Mouse (Mus musculus) cerebellum, postnatal 25 days (tissue): ENCODE data around the gene Tsfm.
A peak's percentile ranks its signal among the peaks of the same experiment; 100 is the strongest.
"Not testable (repeated sequence)": the region's sequence is repeated elsewhere in the genome, so short reads cannot be mapped to it uniquely, and the experiment has no call there.

Experiments
- DNase-seq, 2 experiments: peaks; one replicate each; pipeline ENCODE4 v3.0.0; 2021; ENCODE audit warnings: mixed read lengths in 2 of 2

Tsfm gene

DNA sequence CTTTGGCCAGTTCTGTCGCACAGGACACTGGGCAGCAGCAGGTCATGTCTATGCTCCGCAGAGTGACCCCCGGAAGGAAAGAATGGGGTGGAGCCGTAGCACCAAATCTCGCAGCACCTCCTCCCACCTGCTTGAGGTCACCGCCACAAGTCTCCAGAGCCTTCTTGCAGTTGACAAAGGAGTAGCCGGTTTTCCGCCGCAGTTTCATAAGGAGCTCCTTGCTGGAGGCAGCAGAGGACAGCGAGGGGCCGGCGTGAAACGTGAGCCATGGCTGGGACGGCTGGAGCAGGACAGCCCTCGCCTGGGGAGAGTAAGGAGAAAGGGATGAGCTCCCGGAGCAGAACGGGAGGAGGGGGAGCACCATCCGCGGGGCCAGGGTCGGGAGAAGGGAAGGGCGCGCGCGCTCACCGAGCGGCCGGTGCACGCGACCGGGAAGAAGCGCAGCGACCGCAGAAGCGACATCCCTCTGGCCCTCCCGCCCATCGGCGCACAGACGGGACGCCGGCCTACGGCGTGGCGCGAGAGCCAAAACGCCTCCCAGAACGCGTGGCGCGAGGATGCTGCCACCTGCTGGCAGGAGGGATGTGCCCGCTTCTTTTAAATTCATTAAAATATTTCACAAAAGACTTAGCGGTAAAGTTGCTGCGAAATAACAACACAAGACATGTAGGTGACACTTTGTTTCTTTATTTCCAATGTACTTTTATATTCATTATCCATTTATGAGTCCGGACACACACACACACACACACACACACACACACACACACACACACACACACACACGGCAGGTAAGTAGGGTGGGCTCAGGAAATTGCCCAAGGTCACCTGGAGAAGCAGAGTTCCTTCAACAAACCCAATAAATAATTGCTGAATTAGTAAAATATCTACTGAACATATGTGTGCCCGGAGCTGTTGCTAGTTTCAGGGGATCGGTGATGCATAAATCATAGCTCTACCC lies at the start of gene Tsfm:
Gene Tsfm (minus strand): TSS at position 505 of the 961 bp plus-strand sequence.
- peak; percentile 96 to 98 for DNase-seq

DNA sequence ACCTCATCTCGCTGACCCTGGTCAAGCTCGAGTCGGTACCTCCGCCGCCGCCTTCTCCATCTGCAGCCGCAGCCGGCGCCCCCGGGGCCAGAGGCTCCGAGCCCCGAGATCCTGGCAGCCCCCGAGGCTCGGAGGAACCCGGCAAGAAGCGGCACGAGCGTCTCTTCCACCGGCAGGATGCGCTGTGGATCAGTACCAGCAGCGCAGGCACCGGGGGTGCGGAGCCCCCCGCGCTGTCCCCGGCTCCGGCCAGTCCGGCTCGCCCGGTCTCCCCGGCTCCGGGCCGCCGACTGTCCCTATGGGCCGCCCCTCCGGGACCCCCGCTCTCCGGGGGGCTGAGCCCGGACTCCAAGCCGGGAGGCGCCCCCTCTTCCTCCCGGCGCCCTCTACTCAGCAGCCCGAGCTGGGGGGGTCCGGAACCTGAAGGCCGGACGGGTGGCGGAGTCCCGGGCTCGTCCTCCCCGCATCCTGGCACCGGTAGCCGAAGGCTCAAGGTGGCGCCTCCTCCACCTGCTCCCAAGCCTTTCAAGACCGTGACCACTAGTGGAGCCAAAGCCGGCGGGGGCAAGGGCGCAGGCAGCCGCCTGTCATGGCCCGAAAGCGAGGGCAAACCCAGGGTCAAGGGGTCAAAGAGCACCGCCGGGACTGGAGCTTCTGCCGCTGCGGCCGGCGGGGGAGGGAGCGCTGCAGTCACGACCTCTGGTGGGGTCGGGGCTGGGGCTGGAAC lies 49.2 kb upstream of the Tsfm start:
- peak; percentile 75 to 78 for DNase-seq

DNA sequence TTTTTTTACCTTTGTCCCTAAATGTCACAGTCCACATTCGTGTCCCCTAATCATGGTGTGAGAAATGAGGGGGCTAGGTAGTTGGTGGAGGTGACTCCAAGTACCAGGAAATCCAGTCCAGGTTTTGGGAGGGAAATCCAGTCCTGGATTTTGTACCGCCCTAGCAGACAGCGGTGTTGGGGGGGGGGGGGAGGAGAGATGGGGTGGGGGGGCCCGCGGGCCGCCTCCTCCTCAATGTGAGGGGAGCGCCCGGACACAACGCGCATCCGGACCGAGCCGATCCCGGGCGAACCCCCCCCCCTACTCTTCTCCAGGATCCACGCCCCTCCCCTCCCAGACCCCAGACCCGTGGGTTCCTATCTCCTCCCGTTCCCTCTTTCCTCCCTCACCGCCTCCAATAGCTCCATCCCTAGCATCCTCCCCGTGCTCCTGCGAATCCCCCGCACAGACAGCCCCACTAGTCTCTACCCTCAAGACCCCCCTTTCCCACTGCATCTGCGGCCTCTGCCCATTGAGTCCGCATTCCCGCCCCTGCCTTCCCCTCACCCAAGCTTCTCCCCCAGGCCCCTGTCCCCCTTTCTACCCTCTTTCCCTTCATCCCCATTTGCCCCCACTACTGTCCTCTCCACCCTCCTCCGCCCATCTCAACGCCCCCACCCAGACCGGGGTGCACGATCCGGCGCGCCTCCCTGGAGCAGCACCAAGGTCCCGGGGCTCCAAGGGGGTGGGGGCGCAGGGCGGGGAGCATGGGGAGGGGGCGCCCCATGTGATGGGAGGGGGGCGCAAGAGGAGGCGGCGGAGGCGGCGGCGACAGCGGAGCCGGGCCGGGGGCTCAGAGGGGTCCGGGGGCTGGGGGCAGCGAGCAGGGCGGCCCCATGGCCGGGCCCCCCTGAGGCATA lies 48.3 kb upstream of the Tsfm start:
- peak; percentile 79 to 89 for DNase-seq

DNA sequence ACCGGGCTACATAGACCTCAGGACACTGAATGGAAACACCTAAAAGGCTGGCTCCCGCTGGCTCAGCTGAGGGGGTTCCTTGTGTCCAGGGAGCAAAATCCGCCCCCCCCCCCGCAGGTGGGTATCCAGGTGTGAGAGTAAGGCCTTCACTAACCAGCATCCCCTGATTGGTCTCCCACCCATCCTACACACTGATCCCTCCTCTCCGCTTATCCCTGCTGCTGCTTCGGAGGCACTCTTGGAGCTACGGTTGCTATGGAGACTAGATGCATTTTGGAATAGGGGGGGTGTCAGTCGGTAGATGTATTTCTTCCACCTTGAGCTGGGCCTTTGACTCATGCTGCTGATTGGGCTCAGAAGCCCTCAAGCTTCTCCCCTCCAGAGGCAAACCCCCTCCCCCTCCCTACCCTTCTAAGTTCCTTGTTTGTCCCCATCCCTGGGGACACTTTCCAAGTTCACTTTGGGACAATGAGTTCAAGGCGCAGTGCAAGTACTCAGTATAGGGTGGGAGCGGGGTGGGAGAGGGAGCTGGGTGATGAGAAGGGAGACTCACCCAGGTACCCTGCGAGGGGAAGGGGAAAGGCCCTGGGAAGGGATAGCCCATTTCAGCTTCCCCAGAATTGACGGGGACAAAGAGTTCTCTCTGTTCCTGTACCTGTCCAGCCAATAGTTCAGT lies 47.5 kb upstream of the Tsfm start:
- DNase-seq, result peak in 1 of 2 experiments; percentile 52

DNA sequence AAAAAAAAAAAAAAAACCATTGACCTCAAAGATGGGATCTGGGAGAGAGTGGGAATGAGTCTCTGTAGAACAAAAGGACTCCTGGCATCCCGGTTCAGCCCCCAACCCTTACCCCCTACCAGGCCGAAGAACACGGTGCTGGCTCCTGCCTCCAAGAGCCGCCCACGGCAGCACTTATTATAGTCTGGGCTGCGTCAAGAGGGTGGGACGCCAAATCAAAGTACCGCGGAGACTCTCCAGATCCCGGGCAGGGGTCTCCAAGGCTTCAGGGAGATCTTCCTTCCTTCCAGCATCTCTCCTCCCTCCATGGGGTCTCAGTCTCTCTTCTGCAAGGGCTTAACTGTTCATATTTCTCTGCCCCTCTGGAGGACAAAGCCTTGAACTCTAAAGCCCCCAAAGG lies 46.9 kb upstream of the Tsfm start:
- no peak for DNase-seq

DNA sequence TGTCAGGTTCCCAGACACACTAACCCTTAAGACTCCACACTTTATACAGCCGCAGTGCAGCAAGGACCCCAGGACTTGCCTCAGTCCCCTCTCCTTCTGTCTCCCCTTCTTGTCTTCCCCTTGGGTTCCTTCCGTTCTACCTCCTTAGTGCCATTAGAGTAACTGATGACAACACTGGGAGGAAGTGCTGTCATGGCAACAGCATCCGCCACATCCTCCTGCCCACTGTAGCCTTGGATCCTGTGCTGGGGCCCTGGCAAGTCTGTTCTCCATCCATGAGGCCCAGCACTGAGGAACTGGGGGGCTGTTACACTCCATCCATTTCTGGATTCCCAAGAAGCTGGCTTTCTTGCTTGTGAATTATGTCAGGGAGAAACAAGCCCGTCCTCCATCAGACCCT lies 45.4 kb upstream of the Tsfm start:
- no peak for DNase-seq

DNA sequence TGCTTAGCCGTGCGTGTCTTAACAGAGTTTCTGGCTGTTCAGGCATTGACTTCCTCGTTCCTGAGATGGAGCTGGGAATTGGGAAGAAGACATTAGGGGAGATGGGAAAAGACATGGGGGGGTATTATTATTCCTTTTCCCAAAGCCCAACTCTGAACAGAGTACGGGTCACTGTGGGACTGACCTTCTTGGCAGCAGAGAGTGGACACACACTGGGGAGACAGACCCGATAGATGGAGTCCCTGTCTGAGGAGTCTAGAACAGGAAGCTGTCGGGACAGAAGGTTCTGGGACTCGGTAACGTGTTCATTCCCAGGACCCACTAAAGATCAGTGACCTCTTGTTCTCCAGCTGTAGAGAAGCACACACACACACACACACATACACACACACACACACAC lies 45.0 kb upstream of the Tsfm start:
- no peak for DNase-seq

DNA sequence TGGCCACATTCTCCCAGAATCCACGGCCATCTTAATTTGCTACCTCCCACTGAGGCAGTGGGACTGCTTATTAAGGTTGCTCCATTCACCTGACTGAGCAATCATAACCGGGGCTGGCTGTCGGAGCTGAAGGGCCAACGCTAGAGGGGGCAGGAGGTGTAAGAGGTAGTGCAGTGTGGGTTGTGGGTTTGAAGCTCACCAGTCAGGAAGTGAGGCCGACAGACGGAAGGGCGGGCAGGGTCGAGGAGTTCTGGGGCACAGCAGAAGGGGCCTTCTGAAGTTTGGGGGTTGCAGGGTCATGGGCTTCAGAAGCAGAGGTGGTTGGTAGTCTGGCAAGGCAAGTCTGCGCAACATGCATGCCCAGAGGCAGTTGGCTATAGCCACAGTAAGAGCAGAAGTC lies 44.4 kb upstream of the Tsfm start, which contains the start of gene Agap2:
Gene Agap2 (plus strand): TSS at position 205 of the 400 bp plus-strand sequence.
- no peak for DNase-seq

DNA sequence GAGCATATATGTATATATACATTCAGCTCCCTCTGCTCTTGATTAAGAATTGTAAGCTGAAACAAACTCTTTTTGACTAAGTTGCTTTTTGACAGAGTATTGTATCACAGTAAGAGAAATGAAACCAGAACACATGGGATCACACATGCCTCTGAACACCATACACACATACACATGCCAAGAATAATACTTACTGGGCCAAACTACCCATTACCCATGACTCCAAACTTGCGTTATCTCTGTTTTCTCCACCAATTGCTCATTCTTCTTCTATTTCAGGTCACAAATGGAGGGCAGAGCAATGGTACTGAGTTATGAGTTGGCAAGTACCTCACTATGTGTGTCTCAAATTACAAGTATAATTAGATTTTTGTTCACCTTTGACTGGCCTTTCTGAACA lies 43.3 kb upstream of the Tsfm start:
- no peak for DNase-seq

DNA sequence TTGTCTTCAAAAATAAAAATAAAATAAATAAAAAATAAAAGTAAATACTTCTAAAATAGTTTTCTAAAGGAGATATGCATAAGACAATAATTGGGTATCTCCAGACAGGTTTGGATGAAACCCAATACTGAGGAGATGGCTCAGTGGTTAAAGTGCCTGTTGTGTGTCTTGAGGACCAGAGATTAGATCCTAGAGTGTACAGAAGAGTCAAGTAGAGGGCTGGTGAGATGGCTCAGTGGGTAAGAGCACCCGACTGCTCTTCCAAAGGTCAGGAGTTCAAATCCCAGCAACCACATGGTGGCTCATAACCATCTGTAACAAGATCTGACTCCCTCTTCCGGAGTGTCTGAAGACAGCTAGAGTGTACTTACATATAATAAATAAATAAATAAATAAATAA lies 42.3 kb upstream of the Tsfm start:
- not testable (repeated sequence) for DNase-seq

DNA sequence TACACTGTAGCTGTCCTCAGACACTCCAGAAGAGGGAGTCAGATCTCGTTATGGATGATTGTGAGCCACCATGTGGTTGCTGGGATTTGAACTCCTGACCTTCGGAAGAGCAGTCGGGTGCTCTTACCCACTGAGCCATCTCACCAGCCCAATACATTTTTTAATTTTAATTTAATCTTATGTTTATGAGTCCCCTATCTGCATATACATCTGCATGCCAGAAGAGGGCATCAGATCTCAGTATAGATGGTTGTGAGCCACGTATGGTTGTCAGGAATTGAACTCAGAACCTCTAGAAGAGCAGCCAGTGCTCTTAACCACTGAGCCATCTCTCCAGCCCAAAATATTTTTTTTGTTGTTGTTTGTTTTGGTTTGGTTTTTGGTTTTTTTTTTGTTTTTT lies 41.6 kb upstream of the Tsfm start:
- DNase-seq, result not testable (repeated sequence)

DNA sequence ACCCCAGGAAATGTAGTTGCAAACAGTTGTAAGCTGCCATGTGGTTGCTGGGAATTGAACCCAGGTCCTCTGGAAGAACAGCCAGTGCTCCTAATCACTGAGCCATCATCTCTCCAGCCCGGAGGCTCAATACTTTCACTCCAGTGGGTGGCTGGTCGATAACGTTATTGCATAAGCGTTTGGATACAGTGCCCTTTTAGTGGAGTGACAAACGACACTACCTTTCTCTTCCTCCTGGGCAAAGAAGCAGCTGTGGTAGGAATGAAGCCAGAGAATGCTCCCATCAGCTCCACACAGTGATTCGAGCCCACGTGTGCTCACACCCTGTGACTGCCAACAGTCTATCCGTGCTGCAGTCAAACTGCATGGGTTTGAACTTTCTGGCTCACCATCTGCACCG lies 40.6 kb upstream of the Tsfm start:
- DNase-seq, result no peak

DNA sequence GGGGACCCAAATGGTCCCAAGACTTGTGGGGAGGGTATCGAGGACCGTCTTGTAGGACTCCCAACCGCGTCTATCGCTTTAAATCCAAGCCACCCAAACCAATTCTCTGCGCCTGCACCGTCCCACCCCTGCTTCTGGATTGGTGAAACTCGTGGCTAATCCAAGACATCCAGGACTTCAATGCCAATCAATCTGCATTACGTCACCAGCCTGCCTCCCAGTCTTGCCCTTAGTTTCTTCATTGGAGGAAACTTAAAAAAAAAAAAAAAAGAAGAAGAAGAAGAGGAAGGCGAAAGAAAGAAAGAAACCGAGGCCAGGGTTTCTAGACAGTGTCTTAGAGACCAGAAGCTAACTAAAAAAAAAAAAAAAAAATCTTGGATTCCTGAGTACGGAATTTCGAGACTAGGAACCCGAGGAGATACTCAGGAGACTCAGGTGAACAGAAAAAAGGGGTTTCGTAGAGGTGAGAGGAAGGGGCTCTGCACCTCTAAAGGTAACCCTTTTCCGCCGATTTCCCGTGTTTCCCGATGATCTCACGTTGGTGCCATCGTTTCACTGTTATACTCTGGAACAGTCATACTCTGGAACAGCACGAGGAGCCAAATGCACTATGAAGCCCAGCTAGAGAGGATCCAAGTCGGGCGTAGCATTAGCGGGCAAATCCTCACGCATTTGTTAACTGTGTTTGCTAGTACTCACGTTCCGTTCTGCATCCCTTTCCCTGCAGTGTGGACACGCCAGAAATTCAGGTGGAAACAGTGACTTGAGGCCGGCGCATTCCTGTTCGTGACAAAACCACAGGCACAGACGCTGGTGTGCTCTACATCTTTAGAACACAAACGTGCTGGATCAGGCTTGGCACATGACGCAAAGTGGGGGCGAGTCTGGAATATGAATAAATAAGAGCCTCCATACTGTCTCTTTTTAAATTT lies 39.8 kb upstream of the Tsfm start, which contains the start of gene Tspan31:
Gene Tspan31 (minus strand): TSS at position 75 of the 932 bp plus-strand sequence.
- peak; percentile 87 to 92 for DNase-seq

DNA sequence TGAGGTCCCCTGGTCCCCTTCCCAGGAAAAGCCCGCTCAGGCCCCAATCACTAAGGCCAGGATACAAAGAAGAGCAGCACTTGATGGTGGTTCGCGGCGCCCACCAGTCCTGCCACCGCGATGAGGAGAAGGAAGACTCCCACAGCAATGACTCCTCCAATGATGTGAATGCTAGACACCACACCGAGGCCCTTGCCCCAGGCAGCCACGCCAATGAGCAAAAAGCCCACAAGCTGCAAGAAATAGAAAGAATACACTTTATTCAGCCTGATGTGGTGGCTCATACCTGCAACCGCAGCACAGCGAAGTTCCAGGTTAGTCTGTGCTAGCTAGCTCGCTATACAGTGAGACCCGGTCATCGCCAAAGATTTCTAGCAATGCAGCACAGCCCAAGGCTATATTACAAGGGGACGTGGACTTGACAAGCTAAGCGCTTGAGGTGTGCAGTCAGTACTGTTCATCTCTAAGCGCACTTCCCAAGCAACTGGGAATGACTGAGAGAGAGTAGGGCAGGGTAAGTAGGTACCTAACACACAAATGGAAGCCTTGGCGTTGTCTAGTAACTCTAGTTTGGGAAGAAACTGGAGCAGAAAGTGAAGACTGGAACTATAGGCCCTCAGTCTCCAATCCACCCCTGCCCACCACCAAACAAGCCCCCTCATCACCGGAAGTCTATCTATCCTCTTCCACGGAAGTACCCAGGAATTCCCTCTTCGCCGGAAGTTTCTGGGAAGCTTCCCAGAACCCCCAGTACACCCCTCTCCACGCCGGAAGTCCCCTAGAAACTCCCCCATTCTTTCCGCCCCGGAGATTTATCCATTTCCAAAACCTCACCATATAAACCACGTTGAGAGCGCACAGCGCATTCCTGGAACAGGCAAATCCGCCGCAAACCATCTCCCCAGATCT lies 38.9 kb upstream of the Tsfm start:
- DNase-seq, result peak in 1 of 2 experiments; percentile 29

DNA sequence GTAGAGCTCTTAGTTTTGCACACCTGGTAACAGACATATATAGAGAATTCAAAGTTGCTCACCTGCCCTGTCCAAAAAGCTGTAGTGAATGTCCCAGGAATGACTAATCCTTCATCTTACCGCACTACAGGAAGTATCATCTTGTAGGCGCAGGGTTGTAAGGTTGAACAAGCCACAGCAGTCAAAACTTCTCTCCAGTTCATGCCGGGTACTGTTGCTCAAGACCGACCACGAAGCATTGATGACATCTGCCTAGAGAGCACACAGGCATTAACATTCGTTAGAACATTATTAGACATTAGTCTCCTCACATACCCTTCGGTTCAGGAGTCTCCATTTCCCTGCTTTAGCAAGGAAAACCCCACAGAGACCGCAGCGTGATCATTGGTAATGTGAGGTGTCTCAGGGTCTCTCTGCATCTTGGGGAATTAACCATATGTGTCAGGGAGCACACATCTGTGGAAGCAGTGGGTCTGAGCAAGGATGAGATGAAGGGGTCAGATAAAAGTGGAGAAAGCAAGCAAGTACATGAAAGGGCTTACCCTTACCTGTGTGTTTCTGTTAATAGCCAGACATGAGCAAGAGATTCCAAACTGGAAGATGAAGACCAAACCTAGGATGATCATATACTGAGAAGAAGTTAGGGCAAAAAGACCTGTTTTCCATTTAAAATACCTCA lies 37.9 kb upstream of the Tsfm start:
- no peak for DNase-seq

DNA sequence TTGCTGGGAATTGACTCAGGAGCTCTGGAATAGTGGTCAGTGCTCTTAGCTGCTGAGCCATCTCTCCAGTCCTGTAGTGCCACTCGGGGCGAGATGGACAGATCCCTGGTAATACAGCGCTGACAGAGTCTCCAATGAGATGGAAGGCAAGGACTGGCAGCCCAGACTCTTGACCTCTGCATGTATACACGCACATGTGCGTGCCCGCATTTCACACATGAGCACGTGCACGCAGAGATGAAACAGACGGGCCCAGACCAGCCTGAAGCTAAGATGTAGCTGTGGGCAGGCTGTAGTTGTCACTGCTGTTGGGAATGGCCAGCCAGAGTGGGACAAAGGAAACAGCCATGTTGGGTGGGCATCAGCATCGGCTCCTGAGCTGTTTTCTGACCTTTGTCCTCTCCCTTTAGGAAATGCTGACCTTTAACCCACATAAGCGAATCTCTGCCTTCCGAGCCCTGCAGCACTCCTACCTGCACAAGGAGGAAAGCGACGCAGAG lies 35.9 kb upstream of the Tsfm start:
- no peak for DNase-seq

DNA sequence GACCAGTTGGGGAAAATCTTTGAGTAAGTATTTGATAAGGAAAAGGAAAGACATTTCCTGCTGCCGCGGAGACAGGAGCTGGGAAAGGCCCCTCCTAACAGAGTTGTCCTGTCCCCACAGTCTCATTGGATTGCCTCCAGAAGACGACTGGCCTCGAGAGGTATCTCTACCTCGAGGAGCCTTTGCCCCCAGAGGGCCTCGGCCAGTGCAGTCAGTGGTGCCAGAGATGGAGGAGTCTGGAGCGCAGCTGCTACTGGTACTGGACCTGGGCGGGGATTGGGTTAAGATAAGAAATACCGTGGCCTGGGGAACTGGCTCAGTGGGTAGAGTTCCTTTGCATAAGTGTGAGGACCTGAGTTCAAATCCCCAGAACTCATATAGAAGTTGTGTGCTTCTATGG lies 35.3 kb upstream of the Tsfm start:
- DNase-seq, result no peak

DNA sequence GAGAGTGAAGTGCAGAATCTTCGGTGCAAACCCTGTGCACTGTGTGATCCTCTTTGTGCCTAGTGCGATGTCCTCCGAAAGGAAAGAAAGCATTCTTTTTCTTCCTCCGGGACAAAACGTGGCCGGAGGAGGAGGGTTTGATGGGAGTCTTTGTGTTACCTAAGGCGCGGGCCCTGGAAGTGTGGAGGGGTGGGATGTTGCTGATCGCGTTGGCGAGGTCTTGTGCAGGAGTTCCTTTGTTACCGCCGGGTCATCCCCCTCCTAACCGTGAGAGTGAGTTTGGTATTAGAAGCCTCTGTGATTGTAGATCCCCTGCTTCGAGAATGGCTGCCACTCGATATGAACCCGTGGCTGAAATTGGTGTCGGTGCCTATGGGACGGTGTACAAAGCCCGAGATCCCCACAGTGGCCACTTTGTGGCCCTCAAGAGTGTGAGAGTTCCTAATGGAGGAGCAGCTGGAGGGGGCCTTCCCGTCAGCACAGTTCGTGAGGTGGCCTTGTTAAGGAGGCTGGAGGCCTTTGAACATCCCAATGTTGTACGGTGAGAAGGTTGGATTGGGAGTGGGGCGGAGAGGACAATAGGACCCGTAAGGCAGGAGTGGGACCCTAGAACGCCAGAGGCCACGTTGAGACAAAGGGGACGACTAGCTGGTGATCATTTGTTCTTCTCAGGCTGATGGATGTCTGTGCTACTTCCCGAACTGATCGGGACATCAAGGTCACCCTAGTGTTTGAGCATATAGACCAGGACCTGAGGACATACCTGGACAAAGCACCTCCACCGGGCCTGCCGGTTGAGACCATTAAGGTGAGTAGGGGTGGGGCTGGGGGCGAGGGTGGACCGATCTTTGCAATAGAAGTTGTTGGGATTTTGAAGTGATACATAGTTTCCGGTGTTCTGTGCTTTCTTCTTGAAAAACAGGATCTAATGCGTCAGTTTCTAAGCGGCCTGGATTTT lies 33.6 kb upstream of the Tsfm start:
- peak in 1 of 2 experiments; percentile 43 for DNase-seq
